Mouse (Mus musculus) spleen, embryonic (tissue): ENCODE results near the gene Chst1.

Source experiments
- CTCF ChIA-PET: fragments of 350-600 bp; sonication (Branson Sonifier 250); formaldehyde crosslinking; loops from one replicate; lab custom pipeline; 2022; lab: Charles Lee

Gene Chst1

DNA sequence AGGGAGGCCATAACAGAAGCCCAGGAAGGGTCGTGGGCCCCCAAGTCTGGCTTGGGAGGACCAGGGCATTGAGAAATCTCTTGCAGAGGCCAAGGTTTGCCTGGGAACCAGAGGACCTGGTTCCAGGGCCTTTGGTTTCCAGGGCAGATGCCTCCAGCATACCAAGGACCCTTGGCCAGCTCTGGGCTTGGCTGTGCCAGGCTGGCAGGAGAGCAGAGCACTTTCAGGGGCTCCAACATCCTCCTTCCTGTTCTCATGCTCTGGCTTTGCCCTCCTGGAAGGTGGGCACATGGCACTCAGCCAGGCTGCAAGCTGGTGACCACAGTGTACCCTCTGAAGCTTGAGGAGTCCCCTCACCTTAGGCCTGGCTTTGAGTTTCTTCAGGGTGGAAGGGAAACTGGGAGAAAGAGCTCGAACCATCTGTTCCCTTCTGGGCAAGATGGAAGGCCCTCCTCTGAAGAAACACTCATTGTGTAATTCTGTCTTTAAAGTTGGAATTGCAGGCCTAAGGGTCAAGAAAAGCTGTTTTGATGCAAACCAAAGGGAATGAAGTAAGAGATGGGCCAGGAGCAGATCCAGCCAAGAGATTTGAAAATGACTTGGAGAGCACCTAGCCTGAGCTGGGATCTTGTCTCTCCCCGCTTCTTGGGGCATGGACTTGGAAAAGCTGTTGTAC lies 10.3 kb downstream of the Chst1 start:
- CTCF ChIA-PET, result no interaction called here

DNA sequence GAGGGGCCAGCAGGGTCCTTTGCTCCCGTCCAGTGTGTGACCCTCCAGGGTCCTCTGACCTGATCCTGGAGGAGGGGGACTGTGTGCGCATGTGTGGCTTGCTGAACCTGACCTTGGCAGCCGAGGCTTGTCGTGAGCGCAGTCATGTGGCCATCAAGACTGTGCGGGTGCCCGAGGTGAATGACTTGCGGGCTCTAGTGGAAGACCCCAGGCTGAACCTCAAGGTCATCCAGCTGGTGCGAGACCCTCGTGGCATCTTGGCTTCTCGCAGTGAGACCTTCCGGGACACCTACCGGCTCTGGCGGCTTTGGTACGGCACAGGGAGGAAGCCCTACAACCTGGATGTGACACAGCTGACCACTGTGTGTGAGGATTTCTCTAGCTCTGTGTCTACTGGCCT lies 14.1 kb downstream of the Chst1 start:
- CTCF ChIA-PET, result no interaction called here

- CTCF ChIA-PET, result no interaction called here
Observed at GRCm38 (mm10) chr2:92614106-92614505, 14.6 kb downstream of the Chst1 start.

- CTCF ChIA-PET, result interaction anchor here (0.6 kb wide), 1 partner anchor 221 kb away, joined by 4 read pairs; no protein-coding TSS in a partner anchor
Observed at GRCm38 (mm10) chr2:92617077-92617756, 17.7 kb downstream of the Chst1 start.

GRCm38 (mm10) chr2:92618016-92618415 lies 18.5 kb downstream of the Chst1 start:
- CTCF ChIA-PET, result no interaction called here

DNA sequence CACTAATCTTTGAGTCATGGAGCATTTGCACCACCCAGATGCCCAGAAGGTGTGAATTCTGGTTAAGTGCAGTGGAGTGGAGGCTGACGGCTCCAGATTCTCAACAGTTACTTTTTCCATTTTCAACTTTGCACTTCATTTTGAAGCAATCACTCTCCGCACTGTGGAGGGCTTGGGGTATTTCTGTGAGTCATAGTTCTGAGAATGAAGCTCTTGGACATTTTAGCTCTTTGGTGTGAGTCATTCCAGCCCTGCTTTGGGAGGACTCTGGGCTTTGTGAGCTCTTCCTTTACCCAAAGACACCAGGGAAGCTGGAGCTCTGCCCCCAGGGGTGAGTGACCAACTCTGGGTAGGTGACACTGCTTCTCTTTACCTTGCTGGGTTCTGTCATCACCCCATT lies 28.1 kb downstream of the Chst1 start:
- CTCF ChIA-PET, result no interaction called here

DNA sequence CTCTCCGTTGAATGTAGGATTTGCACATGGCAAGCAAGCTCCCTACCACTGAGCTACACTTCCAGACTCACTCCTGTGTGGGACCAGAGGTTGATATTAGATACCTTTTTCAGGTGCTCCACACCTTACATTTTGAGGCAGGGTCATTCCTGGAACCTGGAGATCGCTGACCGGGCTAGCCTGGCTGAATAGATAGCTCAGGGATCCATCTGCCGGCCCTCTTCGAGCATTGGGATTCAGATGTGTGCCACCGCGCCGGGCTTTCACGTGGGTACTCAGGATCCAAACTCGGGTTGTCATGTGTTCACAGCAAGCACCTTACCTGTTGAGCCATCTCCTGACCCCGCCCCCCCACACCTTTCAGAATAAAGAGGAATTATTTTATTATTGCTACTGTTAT lies 31.3 kb downstream of the Chst1 start:
- CTCF ChIA-PET, result no interaction called here

GRCm38 (mm10) chr2:92632027-92632426 lies 32.5 kb downstream of the Chst1 start:
- CTCF ChIA-PET, result no interaction called here

- CTCF ChIA-PET, result no interaction called here
Observed at GRCm38 (mm10) chr2:92640555-92640954, 41.0 kb downstream of the Chst1 start.

- CTCF ChIA-PET, result no interaction called here
Observed at GRCm38 (mm10) chr2:92645282-92646037, 46.0 kb downstream of the Chst1 start.

DNA sequence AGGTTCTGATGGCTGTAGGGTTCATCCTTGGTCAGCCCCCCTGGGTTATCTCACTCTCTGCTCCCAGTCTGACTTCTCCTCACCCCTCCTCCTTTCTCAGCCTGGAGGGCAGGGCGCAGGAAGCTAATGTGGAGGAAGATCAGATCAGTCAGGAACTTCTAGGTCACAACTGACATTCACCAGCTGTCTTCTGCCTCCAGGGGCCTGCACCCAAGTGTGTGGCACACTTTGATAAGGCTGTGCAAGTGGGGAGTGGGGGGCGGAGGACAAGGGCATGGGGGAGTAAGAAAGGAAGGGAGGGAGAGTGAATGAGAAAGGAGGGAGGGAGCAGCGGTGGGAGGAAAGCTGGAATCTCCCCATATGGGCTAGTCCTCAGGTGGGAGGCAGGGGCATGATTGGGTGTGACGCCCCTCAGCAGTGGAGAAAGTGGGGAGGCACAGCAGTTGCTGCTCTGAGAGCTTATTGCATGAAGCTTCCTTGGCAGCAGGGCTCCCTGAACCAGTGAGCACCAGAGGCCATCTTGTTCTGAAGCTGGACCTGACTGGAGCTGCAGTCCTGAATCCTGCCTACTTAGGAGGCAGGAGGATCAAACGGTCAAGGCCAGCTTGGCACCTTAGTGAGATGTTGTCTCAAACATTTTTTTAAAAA lies 49.8 kb downstream of the Chst1 start:
- CTCF ChIA-PET, result no interaction called here

DNA sequence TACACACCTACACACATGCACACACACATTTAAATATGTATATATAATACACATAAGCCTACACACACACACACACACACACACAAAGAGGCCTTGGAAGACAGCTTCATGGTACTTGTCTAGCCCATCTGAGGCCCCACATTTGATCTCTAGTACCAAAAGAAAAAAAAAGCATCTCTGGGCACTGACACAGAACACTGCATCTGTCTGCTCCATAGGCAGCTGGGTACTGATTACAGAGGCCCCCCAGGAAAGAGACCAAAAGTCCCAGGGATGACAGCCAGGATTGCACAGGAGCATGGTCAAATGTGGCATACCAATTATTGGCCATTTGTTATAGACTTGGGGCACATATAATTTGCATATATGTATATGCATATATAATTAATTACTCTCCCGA lies 50.9 kb downstream of the Chst1 start:
- CTCF ChIA-PET, result no interaction called here

DNA sequence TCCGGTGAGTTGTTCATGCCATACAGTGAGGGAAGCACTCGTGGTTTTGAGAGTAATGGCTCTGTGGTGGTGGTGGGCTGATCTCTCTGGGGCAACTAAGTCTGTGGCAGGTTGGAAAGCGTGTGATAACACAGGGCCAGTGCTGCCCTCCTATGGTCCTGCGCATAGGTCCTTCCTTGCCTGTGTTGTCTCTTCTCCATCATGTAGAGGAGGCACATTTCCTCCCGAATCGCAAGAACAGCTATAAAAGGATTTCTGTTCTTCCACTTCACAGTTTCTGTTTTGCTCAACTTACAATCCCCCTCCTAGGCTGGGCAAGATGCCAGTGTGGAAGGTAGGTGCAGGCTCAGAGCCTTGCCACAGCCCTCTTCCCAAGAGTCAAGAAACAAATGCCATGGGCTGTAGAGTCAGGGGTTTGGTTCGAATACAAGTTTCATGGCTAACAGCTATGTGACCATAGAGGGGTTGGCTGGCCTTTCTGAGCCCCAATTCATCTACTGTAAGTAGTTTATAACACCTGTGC lies 51.8 kb downstream of the Chst1 start:
- CTCF ChIA-PET, result no interaction called here

- CTCF ChIA-PET, result no interaction called here
Observed at GRCm38 (mm10) chr2:92657189-92657588, 57.7 kb downstream of the Chst1 start.

DNA sequence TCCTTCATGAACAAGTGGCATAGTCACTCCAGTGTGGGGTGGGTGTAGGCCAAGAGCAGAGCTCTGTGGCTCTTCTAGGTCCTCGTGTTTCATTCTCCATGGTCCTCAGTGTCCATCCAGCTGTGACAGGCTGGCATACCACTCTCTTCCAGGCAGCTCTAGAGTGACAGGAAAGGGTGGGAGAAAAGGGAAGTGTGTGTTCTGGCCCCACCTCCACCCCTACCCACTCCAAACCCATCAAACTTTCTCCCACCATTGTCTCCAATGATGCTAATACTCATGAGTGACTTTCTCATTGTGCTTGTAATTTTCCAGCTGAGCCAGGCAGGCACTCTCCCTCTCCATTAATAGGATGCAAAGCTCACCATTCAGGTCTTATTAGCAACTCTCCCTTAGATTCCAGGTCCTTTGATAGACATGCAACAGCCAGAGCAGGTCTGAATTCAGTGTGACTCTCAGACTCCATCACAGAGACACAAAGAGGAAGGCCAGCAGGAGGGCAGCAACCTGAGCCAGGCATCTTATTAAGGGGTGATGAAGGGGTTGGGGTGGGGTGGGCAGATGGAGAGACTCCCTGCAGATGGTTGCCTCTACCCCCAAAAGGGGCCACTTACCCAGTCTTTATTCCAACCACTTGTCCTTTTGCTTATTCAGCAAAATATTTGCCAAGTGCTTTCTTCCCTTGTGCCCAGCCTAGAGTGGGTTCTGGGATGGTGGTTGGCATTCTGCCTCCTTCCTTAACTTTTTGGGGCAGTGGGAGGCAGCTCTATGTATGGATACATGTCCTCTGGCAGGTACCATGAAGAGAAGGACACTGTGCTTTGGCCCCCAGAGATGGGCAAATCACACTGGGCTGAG lies 59.0 kb downstream of the Chst1 start:
- CTCF ChIA-PET, result no interaction called here

DNA sequence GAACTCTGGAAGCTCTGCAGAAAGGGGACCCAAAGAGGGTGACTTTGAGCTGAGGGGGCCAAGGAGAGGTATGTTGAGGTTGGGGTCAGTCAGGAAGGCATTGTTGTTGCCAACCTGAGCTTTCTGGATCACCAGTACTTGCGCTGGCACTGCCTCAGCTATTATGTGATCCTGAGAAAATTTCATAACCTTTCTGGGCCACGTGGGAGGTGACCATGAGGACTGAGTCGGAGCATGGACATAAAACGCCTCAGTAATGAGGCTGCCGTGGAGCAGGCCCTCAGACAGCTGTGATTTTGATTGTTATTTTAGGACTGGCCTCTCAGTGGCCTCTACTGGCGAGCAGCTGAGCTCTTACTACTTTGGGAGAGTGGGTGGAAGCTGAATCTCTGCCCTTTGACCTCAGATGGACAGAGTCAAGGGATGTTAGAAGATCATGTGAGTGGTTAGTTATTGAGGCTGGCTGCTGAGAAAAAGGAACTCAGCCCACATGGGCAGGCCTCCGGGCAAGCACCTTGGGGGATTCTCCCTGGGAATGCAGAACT lies 60.1 kb downstream of the Chst1 start:
- CTCF ChIA-PET, result no interaction called here

DNA sequence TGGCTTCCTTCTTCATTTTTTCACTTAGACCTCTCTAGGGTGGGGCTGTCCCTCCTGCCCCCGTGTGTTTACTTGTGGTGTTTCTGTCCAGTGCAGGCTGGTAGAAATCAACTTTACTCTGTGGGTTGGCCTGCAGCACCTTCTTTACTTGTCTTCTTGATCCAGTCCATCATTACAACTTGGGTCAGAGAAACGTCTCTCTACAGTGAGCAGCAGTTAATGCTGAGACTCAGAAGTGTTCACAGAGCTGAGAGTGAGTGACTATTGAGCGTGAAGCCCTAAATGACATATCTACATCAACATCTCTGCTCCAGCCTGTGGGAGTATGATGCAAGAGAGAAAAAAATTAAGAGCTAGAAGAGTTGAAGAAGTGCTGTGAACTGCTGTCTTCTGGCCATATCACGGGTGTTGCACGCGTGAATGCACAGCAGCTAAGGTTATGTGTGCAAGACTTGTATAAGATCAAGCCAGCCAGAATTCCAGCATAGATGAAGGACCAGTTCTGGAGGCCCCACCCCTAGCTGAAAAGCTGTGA lies 63.1 kb downstream of the Chst1 start:
- CTCF ChIA-PET, result no interaction called here
